Mouse (Mus musculus): ENCODE data around the gene Per3.

Gene Per3

GRCm38 (mm10) chr4:151044037-151044943 is at the start of gene Per3:
Gene Per3 (minus strand): TSS chr4:151044665.
- peak; percentile 97 for DNase-seq (ENCODE audit: low spot score)

- no peak for DNase-seq (ENCODE audit: low spot score)
These were observed 44.8 kb upstream of the Per3 start, which contains the start of gene Gm13090 for GRCm38 (mm10) chr4:151089270-151089669. Gene Gm13090 (plus strand): TSS chr4:151089570.

- DNase-seq (ENCODE audit: low spot score) = no peak
These were observed 44.4 kb upstream of the Per3 start for GRCm38 (mm10) chr4:151088819-151089218.

- no peak for DNase-seq (ENCODE audit: low spot score)
These were observed 42.9 kb upstream of the Per3 start for GRCm38 (mm10) chr4:151087358-151087757.

GRCm38 (mm10) chr4:151083027-151083426 is 38.6 kb upstream of the Per3 start:
- DNase-seq (ENCODE audit: low spot score) = no peak

GRCm38 (mm10) chr4:151081977-151082376 is 37.5 kb upstream of the Per3 start:
- no peak for DNase-seq (ENCODE audit: low spot score)

- DNase-seq (ENCODE audit: low spot score) = no peak
These were observed 36.9 kb upstream of the Per3 start for GRCm38 (mm10) chr4:151081355-151081754.

GRCm38 (mm10) chr4:151074817-151075216 is 30.4 kb upstream of the Per3 start:
- no peak for DNase-seq (ENCODE audit: low spot score)

GRCm38 (mm10) chr4:151073108-151073744 is 28.8 kb upstream of the Per3 start:
- DNase-seq (ENCODE audit: low spot score) = peak; percentile 74

- no peak for DNase-seq (ENCODE audit: low spot score)
These were observed 26.5 kb upstream of the Per3 start for GRCm38 (mm10) chr4:151070962-151071361.

GRCm38 (mm10) chr4:151068751-151069150 is 24.3 kb upstream of the Per3 start:
- DNase-seq (ENCODE audit: low spot score) = no peak

GRCm38 (mm10) chr4:151059566-151059965 is 15.1 kb upstream of the Per3 start:
- DNase-seq (ENCODE audit: low spot score) = no peak

- DNase-seq (ENCODE audit: low spot score) = no peak
These were observed 14.2 kb upstream of the Per3 start for GRCm38 (mm10) chr4:151058634-151059033.

- DNase-seq (ENCODE audit: low spot score) = peak; percentile 99
These were observed 13.2 kb upstream of the Per3 start, which contains the start of gene Vamp3 for GRCm38 (mm10) chr4:151057347-151058321. Gene Vamp3 (minus strand): TSS chr4:151057963.

GRCm38 (mm10) chr4:151051162-151051561 is 6.7 kb upstream of the Per3 start:
- no peak for DNase-seq (ENCODE audit: low spot score)

GRCm38 (mm10) chr4:151046524-151046923 is 2.1 kb upstream of the Per3 start:
- no peak for DNase-seq (ENCODE audit: low spot score)

GRCm38 (mm10) chr4:151044944-151045570 is 592 bp upstream of the Per3 start:
- peak; percentile 16 for DNase-seq (ENCODE audit: low spot score)

GRCm38 (mm10) chr4:151043281-151043680 is 1.2 kb downstream of the Per3 start:
- peak; percentile 80 for DNase-seq (ENCODE audit: low spot score)

GRCm38 (mm10) chr4:151041506-151041905 is 3.0 kb downstream of the Per3 start:
- DNase-seq (ENCODE audit: low spot score) = no peak

GRCm38 (mm10) chr4:151037800-151038199 is 6.7 kb downstream of the Per3 start:
- DNase-seq (ENCODE audit: low spot score) = no peak

- no peak for DNase-seq (ENCODE audit: low spot score)
These were observed 7.9 kb downstream of the Per3 start for GRCm38 (mm10) chr4:151036521-151036920.

Data from lung, postnatal 25 days (tissue).